Mouse (Mus musculus) MEL (cell line): ENCODE results near the gene CN725425. TPM values are rescaled to one million over a fixed set of nuclear protein-coding genes. Genes with fewer than 3 reads are reported as not detected.

ENCODE experiments used
- DNase-seq: peaks from one replicate; pipeline ENCODE4 v3.0.0; 2011; ENCODE audit warnings: low read depth, low spot score
- H3K27ac ChIP-seq: 2 replicates; pipeline ENCODE4 v1.5.1; 2012; ENCODE audit warnings: low read depth, mild to moderate bottlenecking, control low read depth, low read length, moderate library complexity; ENCODE audit not compliant: control insufficient read depth
- H3K27me3 ChIP-seq, 2 experiments: fragments of 150-350 bp in 1 of 2; sonication (generic) in 1 of 2; 2 replicates each; pipeline ENCODE4 v1.6.1; 2012; ENCODE audit warnings: low read length in 2 of 2, mild to moderate bottlenecking in 2 of 2, improper control_type of control experiment in 1 of 2, moderate library complexity in 1 of 2; ENCODE audit not compliant: insufficient read depth in 2 of 2, control insufficient read depth in 1 of 2
- H3K36me3 ChIP-seq, 2 experiments: 2 replicates each; pipeline ENCODE4 v1.6.1; 2012 to 2014; ENCODE audit warnings: low read length in 2 of 2, improper control_type of control experiment in 1 of 2, inconsistent platforms in 1 of 2, mild to moderate bottlenecking in 1 of 2; ENCODE audit not compliant: insufficient read depth in 2 of 2, control insufficient read depth in 1 of 2
- H3K4me1 ChIP-seq, 2 experiments: fragments of 150-350 bp in 1 of 2; sonication (generic) in 1 of 2; 2 replicates each; pipeline ENCODE4 v1.6.1; 2012; ENCODE audit warnings: low read length in 2 of 2, improper control_type of control experiment in 1 of 2, mild to moderate bottlenecking in 1 of 2; ENCODE audit not compliant: insufficient read depth in 2 of 2, control insufficient read depth in 1 of 2
- H3K4me3 ChIP-seq, 2 experiments: fragments of 150-350 bp in 1 of 2; sonication (generic) in 1 of 2; 2 replicates each; pipeline ENCODE4 v1.5.1; 2012; ENCODE audit warnings: low read depth in 2 of 2, low read length in 2 of 2, mild to moderate bottlenecking in 2 of 2, moderate library complexity in 2 of 2, control low read depth in 1 of 2, improper control_type of control experiment in 1 of 2; ENCODE audit not compliant: control insufficient read depth in 1 of 2, insufficient read depth in 1 of 2
- H3K79me2 ChIP-seq: 2 replicates; pipeline ENCODE4 v1.6.1; 2012; ENCODE audit warnings: mild to moderate bottlenecking, low read length, moderate library complexity; ENCODE audit not compliant: control insufficient read depth, poor library complexity, insufficient read depth
- H3K9ac ChIP-seq: 2 replicates; pipeline ENCODE4 v1.6.1; 2012; ENCODE audit warnings: low read depth, mild to moderate bottlenecking, control low read depth, low read length, moderate library complexity; ENCODE audit not compliant: control insufficient read depth, poor library complexity, severe bottlenecking
- H3K9me3 ChIP-seq: fragments of 150-350 bp; sonication (generic); replicated peaks from 2 replicates; pipeline ENCODE4 v1.6.1; 2012; ENCODE audit warnings: mild to moderate bottlenecking, low read length, improper control_type of control experiment, moderate library complexity; ENCODE audit not compliant: insufficient read depth
- CHD2 ChIP-seq: IDR thresholded peaks from 2 replicates; pipeline ENCODE4 v1.6.1; 2011; ENCODE audit warnings: low read length, improper control_type of control experiment
- EP300 ChIP-seq, 2 experiments: IDR thresholded peaks; 2 replicates each; pipeline ENCODE4 v1.6.1; 2011; ENCODE audit warnings: improper control_type of control experiment in 2 of 2, low read length in 2 of 2, low read depth in 1 of 2, mild to moderate bottlenecking in 1 of 2
- ETS1 ChIP-seq: IDR thresholded peaks from 2 replicates; pipeline ENCODE4 v1.6.1; 2012; ENCODE audit warnings: low read depth, mild to moderate bottlenecking, inconsistent platforms, low read length, improper control_type of control experiment, moderate library complexity
- GABPA ChIP-seq: IDR thresholded peaks from 2 replicates; pipeline ENCODE4 v1.6.1; 2012; ENCODE audit warnings: low read depth, mild to moderate bottlenecking, inconsistent platforms, low read length, improper control_type of control experiment, moderate library complexity
- GATA1 ChIP-seq: IDR thresholded peaks from 2 replicates; pipeline ENCODE4 v1.6.1; 2011; ENCODE audit warnings: low read depth, low read length, improper control_type of control experiment
- HCFC1 ChIP-seq: IDR thresholded peaks from 2 replicates; pipeline ENCODE4 v1.6.1; 2012; ENCODE audit warnings: low read depth, mild to moderate bottlenecking, inconsistent platforms, low read length, improper control_type of control experiment, moderate library complexity
- JUND ChIP-seq: IDR thresholded peaks from 2 replicates; pipeline ENCODE4 v1.6.1; 2011; ENCODE audit warnings: low read depth, mild to moderate bottlenecking, improper control_type of control experiment, low read length
- MAX ChIP-seq: IDR thresholded peaks from 2 replicates; pipeline ENCODE4 v1.6.1; 2011; ENCODE audit warnings: low read length, improper control_type of control experiment
- MEF2A ChIP-seq: IDR thresholded peaks from 2 replicates; pipeline ENCODE4 v1.6.1; 2014; ENCODE audit warnings: low read depth, mild to moderate bottlenecking, inconsistent platforms, low read length, improper control_type of control experiment; ENCODE audit not compliant: poor library complexity, insufficient replicate concordance, severe bottlenecking; ENCODE audit errors: extremely low read depth
- MXI1 ChIP-seq: IDR thresholded peaks from 2 replicates; pipeline ENCODE4 v1.6.1; 2011; ENCODE audit warnings: mild to moderate bottlenecking, low read depth, low read length, improper control_type of control experiment
- NELFE ChIP-seq: IDR thresholded peaks from 2 replicates; pipeline ENCODE4 v1.6.1; 2011; ENCODE audit warnings: low read depth, low read length, improper control_type of control experiment
- NRF1 ChIP-seq: IDR thresholded peaks from 2 replicates; pipeline ENCODE4 v1.6.1; 2014; ENCODE audit warnings: low read depth, mild to moderate bottlenecking, inconsistent platforms, low read length, improper control_type of control experiment, moderate library complexity; ENCODE audit not compliant: poor library complexity, insufficient read depth, severe bottlenecking
- POLR2A ChIP-seq, 2 experiments: IDR thresholded peaks; 2 replicates each; pipeline ENCODE4 v1.6.1; 2011 to 2012; ENCODE audit warnings: low read length in 2 of 2, mild to moderate bottlenecking in 2 of 2, control low read depth in 1 of 2, improper control_type of control experiment in 1 of 2, low read depth in 1 of 2, moderate library complexity in 1 of 2; ENCODE audit not compliant: control insufficient read depth in 1 of 2, insufficient read depth in 1 of 2, poor library complexity in 1 of 2
- POLR2AphosphoS2 ChIP-seq: IDR thresholded peaks from 2 replicates; pipeline ENCODE4 v1.6.1; 2011; ENCODE audit warnings: low read length, improper control_type of control experiment
- POLR2AphosphoS5 ChIP-seq: IDR thresholded peaks from 2 replicates; pipeline ENCODE4 v1.6.1; 2012; ENCODE audit warnings: low read depth, borderline replicate concordance, mild to moderate bottlenecking, inconsistent platforms, low read length, moderate library complexity, mixed read lengths
- RAD21 ChIP-seq: IDR thresholded peaks from 2 replicates; pipeline ENCODE4 v1.6.1; 2011; ENCODE audit warnings: mild to moderate bottlenecking, low read depth, low read length, improper control_type of control experiment
- RCOR1 ChIP-seq: IDR thresholded peaks from 2 replicates; pipeline ENCODE4 v1.6.1; 2012; ENCODE audit warnings: low read depth, mild to moderate bottlenecking, inconsistent platforms, low read length, improper control_type of control experiment
- SIN3A ChIP-seq: IDR thresholded peaks from 2 replicates; pipeline ENCODE4 v1.6.1; 2012; ENCODE audit warnings: low read length, improper control_type of control experiment, inconsistent platforms
- SMC3 ChIP-seq: IDR thresholded peaks from 2 replicates; pipeline ENCODE4 v1.6.1; 2011; ENCODE audit warnings: low read depth, low read length, improper control_type of control experiment
- UBTF ChIP-seq: IDR thresholded peaks from 2 replicates; pipeline ENCODE4 v1.6.1; 2012; ENCODE audit warnings: low read depth, mild to moderate bottlenecking, inconsistent platforms, low read length, improper control_type of control experiment, moderate library complexity, borderline replicate concordance; ENCODE audit not compliant: insufficient read depth
- USF2 ChIP-seq, 2 experiments: IDR thresholded peaks; 2 replicates each; pipeline ENCODE4 v1.6.1; 2011 to 2012; ENCODE audit warnings: improper control_type of control experiment in 2 of 2, low read length in 2 of 2, borderline replicate concordance in 1 of 2, inconsistent platforms in 1 of 2, low read depth in 1 of 2, mild to moderate bottlenecking in 1 of 2; ENCODE audit not compliant: insufficient read depth in 1 of 2
- ZC3H11A ChIP-seq: IDR thresholded peaks from 2 replicates; pipeline ENCODE4 v1.6.1; 2012; ENCODE audit warnings: low read depth, mild to moderate bottlenecking, inconsistent platforms, low read length, improper control_type of control experiment
- ZMIZ1 ChIP-seq: IDR thresholded peaks from 2 replicates; pipeline ENCODE4 v1.6.1; 2012; ENCODE audit warnings: low read depth, mild to moderate bottlenecking, inconsistent platforms, low read length, improper control_type of control experiment, moderate library complexity
- ZNF384 ChIP-seq: IDR thresholded peaks from 2 replicates; pipeline ENCODE4 v1.6.1; 2012; ENCODE audit warnings: low read depth, mild to moderate bottlenecking, inconsistent platforms, low read length, improper control_type of control experiment
- polyA plus RNA-seq, 2 experiments: library from polyadenylated mRNA; stranded (reverse) in 1 of 2; unstranded in 1 of 2; fragments of >175 nt in 1 of 2; fragments of >200 nt in 1 of 2; gene quantifications; 2 replicates each; pipeline versions ENCODE4 v1.2.1 to v1.2.4; 2012; ENCODE audit warnings: low replicate concordance in 2 of 2, low read depth in 1 of 2; ENCODE audit not compliant: insufficient read length in 2 of 2, insufficient read depth in 1 of 2, missing spikeins in 1 of 2
- total RNA-seq: library from RNA; depleted of rRNA; stranded (reverse); fragments of 300-350 nt; gene quantifications from 2 replicates; pipeline ENCODE4 v1.2.3, GENCODE M21; 2012

CN725425 gene
- total and polyA plus RNA-seq, 3 experiments, result not detected

- Histone ChIP-seq H3K79me2 (no peaks in the 10 kb centered on the region), H3K36me3 (no peaks in the 10 kb centered on the region), H3K27ac (no peak overlapping the region), H3K27me3 (no peaks in the 10 kb centered on the region), H3K4me3 (no peak overlapping the region), H3K4me1 (no peaks in the 10 kb centered on the region), H3K9ac (no peak overlapping the region), H3K9me3 (no peaks in the 10 kb centered on the region)
- TF ChIP-seq JUND (no peak), ZNF384 (no peak), NRF1 (no peak), EP300 (IDR thresholded peaks at IDR 0.05; ENCODE audit: low read depth in 1 of 2, low read length in 2 of 2) (no peak), POLR2AphosphoS5 (no peak), MXI1 (no peak), USF2 (IDR thresholded peaks at IDR 0.05; ENCODE audit: borderline replicate concordance in 1 of 2, insufficient read depth in 1 of 2, low read depth in 1 of 2, low read length in 2 of 2) (no peak), GATA1 (no peak), SIN3A (no peak), POLR2A (IDR thresholded peaks at IDR 0.05; ENCODE audit: control insufficient read depth in 1 of 2, insufficient read depth in 1 of 2, low read depth in 1 of 2, low read length in 2 of 2, poor library complexity in 1 of 2) (no peak), CHD2 (no peak)
- DNase-seq, result no peak
Measured at GRCm38 (mm10) chr15:91240683-91241335, 41.5 kb downstream of the CN725425 start.

GRCm38 (mm10) chr15:91250815-91251214 is 51.5 kb downstream of the CN725425 start:
- Histone ChIP-seq H3K27ac (no peak overlapping the region), H3K9ac (no peak overlapping the region), H3K9me3 (no peaks in the 10 kb centered on the region), H3K79me2 (no peaks in the 10 kb centered on the region), H3K4me1 (no peaks in the 10 kb centered on the region), H3K27me3 (no peaks in the 10 kb centered on the region), H3K4me3 (no peak overlapping the region), H3K36me3 (no peaks in the 10 kb centered on the region)
- TF ChIP-seq MEF2A (no peak), ETS1 (no peak), GABPA (no peak), ZC3H11A (no peak), NRF1 (no peak), USF2 (IDR thresholded peaks at IDR 0.05; ENCODE audit: borderline replicate concordance in 1 of 2, insufficient read depth in 1 of 2, low read depth in 1 of 2, low read length in 2 of 2) (no peak), HCFC1 (no peak), UBTF (no peak), RAD21 (no peak), ZMIZ1 (no peak), RCOR1 (no peak), SMC3 (no peak), MAX (no peak), NELFE (no peak), POLR2AphosphoS2 (no peak)
- no peak for DNase-seq
